25 mouse cellular contexts compared by ENCODE assay signal in genomic region chr10:69223232-69223631, GRCm38 (mm10). TPM values are rescaled to one million over a fixed set of nuclear protein-coding genes. Genes with fewer than 3 reads are reported as not detected.
DNase-seq lines count a peak whose midpoint lies in the region; ATAC-seq and TF ChIP-seq lines count a peak whose summit lies in the region.
"Had no signal": no experiment of that assay in that cellular context is flagged by ENCODE, and none has a peak within 500 bp of the region (broad histone marks: within the 10 kb centered on the region; RNA-seq: fewer than 3 reads in every experiment).

No protein-coding gene starts in this region.

- ATAC-seq in common myeloid progenitor, adult 5-6 weeks (replicated peaks; ENCODE audit: low read depth, poor library complexity, severe bottlenecking): peak; percentile 18; the same call in 1 of the 2 replicates
- peak; percentile 49; the same call in 1 of the 2 replicates for ATAC-seq in megakaryocyte, adult 5-6 weeks (ENCODE audit: poor library complexity, severe bottlenecking)
- no peak for ATAC-seq in hindbrain, embryonic 14.5 days (ENCODE audit: low FRiP score)
- ATAC-seq: activated CD4-positive, CD25-positive, alpha-beta regulatory T cell, adult 4 months; forebrain, embryonic 13.5 days; forebrain, embryonic 15.5 days; forebrain, postnatal 0 days; Patski had no signal

- peak; percentile 78 for DNase-seq in 416B (ENCODE audit: low read depth)
- no peak for DNase-seq in thymus, adult 18-20 months
- no peak for DNase-seq in hindbrain, embryonic 14.5 days (ENCODE audit: low spot score)
- no peak for DNase-seq in urinary bladder, adult 2 months (ENCODE audit: low spot score)
- DNase-seq in cerebellum, postnatal 36 days: no peak
- DNase-seq: adrenal gland, adult 8-10 months; adrenal gland, postnatal 14 days; adrenal gland, postnatal 36 days; B cell, adult 2 months; cerebellum, adult 11-12 months; cerebellum, adult 2 months; cerebellum, adult 9-10 months; cerebellum, postnatal 10 days; cerebellum, postnatal 25 days; forebrain, postnatal 0 days had no signal

- 93% methylated on average over 4 of the region's 4 CpGs for WGBS in hindbrain, embryonic 14.5 days

- H3K27ac ChIP-seq in hindbrain, embryonic 14.5 days: no peak overlapping the region
- H3K27ac ChIP-seq: embryonic facial prominence, embryonic 10.5 days; embryonic facial prominence, embryonic 12.5 days; forebrain, embryonic 13.5 days; forebrain, embryonic 15.5 days had no signal

- no peaks in the 10 kb centered on the region for H3K27me3 ChIP-seq in C2C12 (ENCODE audit: control insufficient read depth, insufficient read depth, insufficient read length)
- no peaks in the 10 kb centered on the region for H3K27me3 ChIP-seq in hindbrain, embryonic 14.5 days (ENCODE audit: control insufficient read depth, insufficient read depth, low read length)
- H3K27me3 ChIP-seq: embryonic facial prominence, embryonic 12.5 days; forebrain, embryonic 13.5 days; forebrain, embryonic 15.5 days; Patski had no signal

- no peak overlapping the region for H3K4me3 ChIP-seq in C2C12 (ENCODE audit: insufficient read depth, poor library complexity, severe bottlenecking)
- H3K4me3 ChIP-seq in hindbrain, embryonic 14.5 days (replicated peaks; ENCODE audit: low read length): no peak overlapping the region
- H3K4me3 ChIP-seq: embryonic facial prominence, embryonic 10.5 days; embryonic facial prominence, embryonic 12.5 days; forebrain, embryonic 13.5 days; forebrain, embryonic 15.5 days had no signal

- H3K79me2 ChIP-seq in C2C12 (ENCODE audit: control insufficient read depth, insufficient read depth): no peaks in the 10 kb centered on the region

- H3ac ChIP-seq in C2C12 (ENCODE audit: control insufficient read depth, insufficient read length, low read depth): no peak overlapping the region

- no peaks in the 10 kb centered on the region for H3K36me3 ChIP-seq in C2C12 (ENCODE audit: control insufficient read depth, insufficient read depth)
- 0 out of 2 replicates have a peak, but pooled peaks cover 4% of the 10 kb centered on the region for H3K36me3 ChIP-seq in hindbrain, embryonic 14.5 days (replicated peaks; ENCODE audit: control insufficient read depth, insufficient read depth)
- H3K36me3 ChIP-seq: forebrain, embryonic 15.5 days had no signal

- no peak for TF ChIP-seq CTCF in C2C12 (IDR thresholded peaks at IDR 0.05; ENCODE audit: control insufficient read depth, insufficient read depth, insufficient read length)

- H3K9ac ChIP-seq in hindbrain, embryonic 14.5 days: no peak overlapping the region
- H3K9ac ChIP-seq: embryonic facial prominence, embryonic 12.5 days; forebrain, embryonic 13.5 days; forebrain, embryonic 15.5 days; forebrain, postnatal 0 days had no signal

- H3K79me3 ChIP-seq in C2C12 (ENCODE audit: low read depth): no peaks in the 10 kb centered on the region

- no peaks in the 10 kb centered on the region for H3K9me3 ChIP-seq in hindbrain, embryonic 14.5 days (ENCODE audit: control insufficient read depth, low read length)
- H3K9me3 ChIP-seq: embryonic facial prominence, embryonic 10.5 days; embryonic facial prominence, embryonic 12.5 days; forebrain, embryonic 13.5 days; forebrain, embryonic 15.5 days had no signal

- H3K4me1 ChIP-seq in hindbrain, embryonic 14.5 days (replicated peaks; ENCODE audit: control insufficient read depth, insufficient read depth, low read length): no peaks in the 10 kb centered on the region
- H3K4me1 ChIP-seq: embryonic facial prominence, embryonic 10.5 days; embryonic facial prominence, embryonic 12.5 days; forebrain, embryonic 13.5 days; forebrain, embryonic 15.5 days had no signal

- no peak overlapping the region for H3K4me2 ChIP-seq in hindbrain, embryonic 14.5 days (replicated peaks)
- H3K4me2 ChIP-seq: embryonic facial prominence, embryonic 12.5 days; forebrain, embryonic 13.5 days; forebrain, embryonic 15.5 days had no signal

TF ChIP-seq in C2C12, 6 proteins besides CTCF, POLR2A, EP300 and RAD21:
- TF ChIP-seq USF1 (IDR thresholded peaks at IDR 0.05; ENCODE audit: low read depth): no peak
- peak; percentile 36 for TF ChIP-seq CEBPB (IDR thresholded peaks at IDR 0.05; ENCODE audit: low read depth)
- TF ChIP-seq MYOG (IDR thresholded peaks at IDR 0.05; ENCODE audit: control insufficient read depth, extremely low read depth, insufficient read length): no peak

RNA-seq across cellular contexts. Expression of gene A930033H14Rik, which starts 10.3 kb away (rescaled TPM):
- polyA plus RNA-seq in C2C12 (2012; fragmentation: generic; extraction: Trizol): 0.48 TPM
- 1.3 and 4.2 TPM in 2 replicates for total RNA-seq in common myeloid progenitor, adult 5-6 weeks (2017)
- 0.33 and 1.1 TPM in 2 replicates for total RNA-seq in megakaryocyte, adult 5-6 weeks (2015)
- total RNA-seq in megakaryocyte, adult 5-6 weeks (2017): 0.37 TPM in 2 replicates
- 0.89 and 2.0 TPM in 2 replicates for polyA plus RNA-seq in hindbrain, embryonic 14.5 days (2014; fragmentation: Nextera tagmentation; extraction: Ambion mirVana)
- 2.5 TPM in 2 replicates for polyA plus RNA-seq in urinary bladder, adult 2 months (2012; rRNA removed)
- total RNA-seq: MEL had no signal
- polyA plus RNA-seq: activated CD4-positive, CD25-positive, alpha-beta regulatory T cell, adult 4 months had no signal
